Mouse (Mus musculus) embryo, embryonic 9.5 days (tissue): Measurements from ENCODE around the gene Olfr819.
"Not testable (repeated sequence)": the region's sequence is repeated elsewhere in the genome, so short reads cannot be mapped to it uniquely, and the experiment has no call there.

ENCODE experiments used
- DNase-seq: peaks from one replicate; pipeline ENCODE4 v3.0.0-alpha.2; 2017; ENCODE audit errors: extremely low spot score

The Olfr819 gene

GRCm38 (mm10) chr10:129967166-129967565 is at the start of gene Olfr819:
Gene Olfr819 (minus strand): TSS chr10:129967266.
- not testable (repeated sequence) for DNase-seq

GRCm38 (mm10) chr10:130012321-130012720 is 45.3 kb upstream of the Olfr819 start, which contains the start of gene Olfr820:
Gene Olfr820 (plus strand): TSS chr10:130012621.
- no peak for DNase-seq

- DNase-seq: not testable (repeated sequence)
Measured at GRCm38 (mm10) chr10:130005366-130005765, 38.3 kb upstream of the Olfr819 start.

GRCm38 (mm10) chr10:130004104-130004503 is 37.0 kb upstream of the Olfr819 start:
- DNase-seq: not testable (repeated sequence)

- DNase-seq: not testable (repeated sequence)
Measured at GRCm38 (mm10) chr10:129984962-129985361, 17.9 kb upstream of the Olfr819 start, which contains the start of gene Gm10310. Gene Gm10310 (minus strand): TSS chr10:129985062.

- DNase-seq: not testable (repeated sequence)
Measured at GRCm38 (mm10) chr10:129981867-129982266, 14.8 kb upstream of the Olfr819 start.

GRCm38 (mm10) chr10:129976040-129976439 is 9.0 kb upstream of the Olfr819 start, which contains the start of gene Olfr247:
Gene Olfr247 (minus strand): TSS chr10:129976140.
- DNase-seq: not testable (repeated sequence)

- not testable (repeated sequence) for DNase-seq
Measured at GRCm38 (mm10) chr10:129972994-129973393, 5.9 kb upstream of the Olfr819 start.

GRCm38 (mm10) chr10:129966232-129966631 is 834 bp downstream of the Olfr819 start:
- not testable (repeated sequence) for DNase-seq

GRCm38 (mm10) chr10:129949000-129949399 is 18.1 kb downstream of the Olfr819 start, which contains the start of gene Olfr818:
Gene Olfr818 (minus strand): TSS chr10:129949100.
- no peak for DNase-seq

- no peak for DNase-seq
Measured at GRCm38 (mm10) chr10:129915497-129915896, 51.6 kb downstream of the Olfr819 start, which contains the start of gene Olfr816. Gene Olfr816 (minus strand): TSS chr10:129915597.
